Mouse (Mus musculus): ENCODE measurements around the gene Taar8a. TPM values are rescaled to one million over a fixed set of nuclear protein-coding genes. Genes with fewer than 3 reads are reported as not detected.
"Not testable (repeated sequence)": the region's sequence is repeated elsewhere in the genome, so short reads cannot be mapped to it uniquely, and the experiment has no call there.

The Taar8a gene
- not detected in 2 replicates for polyA plus RNA-seq (2012; rRNA removed)

DNA sequence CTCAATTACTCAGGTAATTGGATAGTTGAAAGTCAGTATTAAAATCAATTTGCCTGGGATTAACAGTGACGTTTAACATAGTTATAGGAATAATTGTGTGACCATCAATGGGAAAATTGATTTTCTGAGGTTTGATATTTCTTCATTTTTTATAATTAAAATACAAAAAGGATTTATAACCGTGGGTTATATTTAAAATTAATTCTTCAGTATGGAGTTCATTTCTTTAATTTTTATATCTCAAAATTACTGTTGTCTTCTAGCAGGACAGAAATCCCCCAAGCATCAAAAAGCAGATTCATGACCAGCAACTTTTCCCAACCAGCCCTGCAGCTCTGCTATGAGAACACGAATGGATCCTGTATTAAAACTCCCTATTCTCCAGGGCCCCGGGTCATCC lies at the start of gene Taar8a:
Gene Taar8a (plus strand): TSS at position 301 of the 400 bp plus-strand sequence.
- DNase-seq (ENCODE audit: low read depth) = not testable (repeated sequence)

DNA sequence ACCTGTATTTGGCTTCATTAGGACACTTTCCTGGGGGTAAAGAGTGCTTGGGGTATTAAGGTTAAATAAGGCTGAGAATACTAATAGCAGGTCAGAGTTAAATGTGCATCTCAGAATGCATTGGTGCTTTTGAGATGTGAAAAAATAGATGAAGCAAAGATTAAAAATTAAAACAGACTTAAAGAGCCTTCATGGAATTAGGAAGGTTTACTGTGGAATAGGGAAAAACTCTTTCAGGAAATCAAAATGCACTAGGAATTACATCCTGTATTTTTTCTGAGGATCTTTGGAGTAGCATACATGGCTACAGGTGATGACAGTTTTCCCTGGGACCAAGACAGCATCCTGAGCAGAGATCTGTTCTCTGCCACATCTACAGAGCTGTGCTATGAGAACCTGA lies 49.4 kb upstream of the Taar8a start, which contains the start of gene Taar7d:
Gene Taar7d (plus strand): TSS at position 301 of the 400 bp plus-strand sequence.
- no peak for DNase-seq (ENCODE audit: low read depth)

DNA sequence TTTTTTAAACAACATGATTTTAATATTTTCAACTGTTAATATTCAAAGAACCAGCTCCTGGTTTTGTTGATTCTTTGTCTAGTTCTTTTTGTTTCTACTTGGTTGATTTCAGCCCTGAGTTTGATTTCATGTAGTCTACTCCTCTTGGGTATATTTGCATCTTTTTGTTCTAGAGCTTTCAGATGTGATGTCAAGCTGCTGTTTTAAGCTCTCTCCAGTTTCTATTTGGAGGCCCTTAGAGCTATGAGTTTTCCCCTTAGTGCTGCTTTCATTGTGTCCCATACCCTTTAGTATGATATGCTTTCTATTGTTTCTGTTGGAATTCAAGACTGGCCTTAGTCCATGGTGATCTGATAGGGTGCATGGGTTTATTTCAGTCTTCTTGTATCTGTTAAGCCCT lies 45.0 kb upstream of the Taar8a start:
- DNase-seq (ENCODE audit: low read depth) = no peak

DNA sequence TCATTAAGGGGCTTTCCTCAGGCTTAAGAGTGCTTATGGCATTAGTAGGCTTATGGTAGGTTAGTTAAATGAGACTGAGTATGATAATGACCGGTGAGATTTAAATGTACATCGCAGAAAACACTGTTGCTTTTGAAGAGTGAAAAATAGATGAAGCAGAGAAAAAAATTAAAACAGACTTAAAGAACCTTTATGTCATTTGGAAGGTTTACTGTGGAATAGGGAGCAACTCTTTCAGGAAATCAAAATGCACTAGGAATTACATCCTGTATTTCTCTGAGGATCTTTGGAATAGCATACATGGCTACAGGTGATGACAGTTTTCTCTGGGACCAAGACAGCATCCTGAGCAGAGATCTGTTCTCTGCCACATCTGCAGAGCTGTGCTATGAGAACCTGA lies 39.0 kb upstream of the Taar8a start, which contains the start of gene Taar7e:
Gene Taar7e (plus strand): TSS at position 301 of the 400 bp plus-strand sequence.
- DNase-seq (ENCODE audit: low read depth) = no peak

DNA sequence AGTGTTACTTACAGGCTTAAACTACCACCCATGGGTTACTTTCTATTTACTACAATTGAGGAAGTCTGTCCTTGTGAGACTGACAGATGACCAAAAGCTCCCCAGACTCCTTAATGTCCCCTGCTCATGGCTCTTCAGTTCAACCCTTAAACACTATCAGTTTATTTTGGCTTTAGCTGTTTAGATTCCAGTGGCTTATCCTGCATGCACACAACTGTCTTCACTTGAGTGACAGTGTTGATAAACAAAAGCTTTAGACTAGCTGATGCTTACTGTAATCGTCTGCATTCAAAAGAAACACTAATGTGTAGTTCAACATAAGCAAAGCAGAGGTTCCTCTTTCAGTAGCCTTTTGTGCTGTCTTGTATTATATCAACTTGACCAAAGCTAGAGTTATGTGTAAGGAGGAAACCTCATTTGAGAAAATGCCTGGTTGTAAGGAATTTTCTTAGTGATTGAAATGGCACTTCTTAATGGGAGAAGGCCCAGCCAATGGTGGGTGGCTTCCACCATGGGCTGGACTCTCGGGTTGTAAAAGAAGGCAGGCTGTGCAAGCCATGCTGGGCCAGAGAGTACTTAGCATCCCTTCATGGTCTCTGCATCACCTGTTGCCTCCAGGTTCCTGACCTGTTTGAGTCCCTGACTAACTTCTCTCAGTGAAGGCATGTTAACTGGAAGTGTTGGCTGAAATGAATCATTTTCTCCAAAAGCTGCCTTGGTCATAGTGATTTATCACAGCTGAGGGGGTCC lies 36.0 kb upstream of the Taar8a start:
- no peak for DNase-seq (ENCODE audit: low read depth)

DNA sequence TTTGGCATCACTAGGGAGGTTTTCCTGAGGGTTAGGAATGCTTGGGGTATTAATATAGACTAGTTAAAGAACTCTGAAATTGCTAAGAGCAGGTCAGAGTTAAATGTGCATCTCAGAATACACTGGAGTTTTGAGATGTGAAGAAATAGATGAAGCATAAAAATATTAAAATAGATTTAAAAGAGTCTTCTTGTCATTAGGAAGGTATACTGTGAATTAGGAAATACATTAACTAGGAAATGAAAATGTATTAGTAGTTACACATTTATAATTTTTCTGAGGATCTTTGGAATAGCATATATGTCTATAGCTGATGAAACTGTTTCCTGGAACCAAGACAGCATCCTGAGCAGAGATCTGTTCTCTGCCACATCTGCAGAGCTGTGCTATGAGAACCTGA lies 27.1 kb upstream of the Taar8a start, which contains the start of gene Taar7f:
Gene Taar7f (plus strand): TSS at position 301 of the 400 bp plus-strand sequence.
- DNase-seq (ENCODE audit: low read depth) = no peak

DNA sequence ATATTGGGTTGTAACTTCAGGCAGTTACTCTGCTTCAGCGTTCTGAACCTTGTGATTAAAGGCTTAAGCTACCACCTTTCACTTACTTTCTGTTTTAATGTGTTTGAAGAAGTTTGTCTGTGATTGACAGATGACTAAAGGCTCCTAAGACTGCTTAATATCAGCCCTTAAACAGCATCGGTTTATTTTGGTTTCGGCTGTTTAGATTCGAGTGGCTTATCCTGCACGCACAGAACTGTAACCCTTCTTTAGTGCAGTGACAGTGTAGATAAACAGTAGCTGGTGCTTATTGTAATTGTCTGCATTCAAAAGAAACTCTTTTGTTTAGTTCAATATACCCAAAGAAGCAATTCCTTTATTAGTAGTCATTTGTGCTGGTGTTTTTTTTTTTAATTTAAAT lies 24.3 kb upstream of the Taar8a start:
- DNase-seq (ENCODE audit: low read depth) = no peak

DNA sequence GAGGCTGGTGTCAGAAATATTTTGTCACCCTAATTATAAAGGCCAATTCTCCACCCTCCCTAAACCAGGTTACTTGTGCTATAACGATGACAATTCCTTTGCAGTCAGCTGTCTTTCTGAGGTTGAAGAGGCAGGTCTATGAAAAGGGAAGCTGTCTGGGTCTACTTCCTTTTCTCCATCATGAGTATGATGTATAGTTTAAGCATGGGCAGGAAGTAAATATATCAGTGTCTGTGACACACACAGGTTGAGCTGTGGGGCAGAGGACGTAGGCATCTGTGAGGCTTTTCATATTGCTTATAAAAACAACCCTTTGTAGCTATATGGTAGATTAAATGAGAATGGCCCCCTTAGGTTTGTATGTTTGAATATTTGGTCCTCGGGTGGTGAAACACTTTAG lies 17.3 kb upstream of the Taar8a start:
- no peak for DNase-seq (ENCODE audit: low read depth)

DNA sequence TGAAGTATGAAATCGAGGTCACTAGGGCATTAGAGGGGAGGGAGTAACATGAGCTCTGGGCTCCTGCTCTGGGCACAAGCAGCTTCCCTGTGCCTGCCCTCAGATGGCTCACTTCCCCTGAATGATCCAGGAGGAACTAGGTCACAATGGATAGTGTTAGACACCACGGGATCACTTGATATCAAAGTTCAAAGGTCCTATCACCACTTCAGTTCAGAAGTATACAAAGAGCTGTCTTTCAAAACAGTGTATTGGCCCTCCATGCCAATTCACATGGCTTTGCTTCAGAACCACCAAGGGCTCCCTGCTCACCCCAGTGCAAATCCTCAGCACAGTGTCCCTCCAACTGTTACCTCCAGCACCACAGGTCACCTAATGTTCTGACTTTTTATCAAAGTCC lies 1.5 kb upstream of the Taar8a start:
- not testable (repeated sequence) for DNase-seq (ENCODE audit: low read depth)

DNA sequence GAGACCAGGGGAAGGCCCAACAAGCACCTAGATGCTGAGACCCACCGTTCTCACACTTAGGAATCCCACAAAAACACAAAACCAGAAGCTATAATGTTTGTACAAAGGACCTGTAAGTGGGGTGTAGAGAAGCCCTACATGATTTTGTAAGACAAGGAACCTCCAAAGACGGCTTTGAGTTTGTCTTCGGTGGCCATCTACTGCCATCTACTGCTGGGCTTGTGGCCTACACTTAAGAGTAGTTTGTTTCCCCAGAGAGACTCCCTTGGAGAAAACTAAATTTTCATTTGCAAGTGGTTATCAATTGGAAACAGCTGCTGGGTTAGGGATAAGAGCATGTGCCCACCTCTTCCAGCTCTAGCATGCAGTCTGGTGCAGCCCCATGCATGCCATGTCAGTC lies 3.9 kb downstream of the Taar8a start:
- DNase-seq (ENCODE audit: low read depth) = no peak

DNA sequence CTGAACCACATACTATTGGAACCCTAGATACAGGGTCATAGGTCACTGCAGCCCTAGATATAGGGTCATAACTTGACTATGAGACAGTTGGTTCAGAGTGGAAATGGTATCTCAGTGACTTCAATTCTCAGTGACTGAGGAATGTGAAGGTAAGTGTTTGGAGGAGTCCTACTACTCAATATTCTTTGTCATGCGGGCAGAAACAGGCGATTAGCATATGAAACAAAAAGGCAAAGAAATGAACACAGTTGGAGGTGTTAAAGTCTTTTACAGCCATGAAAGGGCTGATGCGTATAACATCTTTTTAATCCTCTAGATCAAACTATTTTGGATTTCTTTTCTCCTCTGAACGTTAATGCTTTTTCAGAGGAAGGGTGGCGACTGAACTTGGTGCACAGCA lies 9.6 kb downstream of the Taar8a start:
- no peak for DNase-seq (ENCODE audit: low read depth)

DNA sequence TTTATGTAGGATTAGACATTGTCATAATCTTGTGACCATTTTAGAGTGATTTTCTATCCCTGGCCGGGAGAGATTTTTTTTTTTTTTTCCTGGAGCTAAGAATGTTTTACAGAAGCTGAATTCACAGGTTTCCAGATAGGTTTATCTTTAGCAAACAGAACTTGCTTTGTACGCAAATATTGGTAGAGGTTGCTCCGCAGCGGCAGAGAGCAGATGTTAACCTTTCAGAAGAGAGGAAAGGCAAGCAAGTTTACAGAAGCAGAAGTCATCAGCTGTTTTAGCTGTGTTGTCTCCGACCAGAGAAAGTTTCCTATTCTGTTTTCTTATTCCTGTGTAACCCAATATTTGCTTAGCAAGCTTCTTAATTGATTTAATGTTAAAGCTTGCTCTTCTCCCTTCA lies 10.3 kb downstream of the Taar8a start:
- DNase-seq (ENCODE audit: low read depth) = no peak

DNA sequence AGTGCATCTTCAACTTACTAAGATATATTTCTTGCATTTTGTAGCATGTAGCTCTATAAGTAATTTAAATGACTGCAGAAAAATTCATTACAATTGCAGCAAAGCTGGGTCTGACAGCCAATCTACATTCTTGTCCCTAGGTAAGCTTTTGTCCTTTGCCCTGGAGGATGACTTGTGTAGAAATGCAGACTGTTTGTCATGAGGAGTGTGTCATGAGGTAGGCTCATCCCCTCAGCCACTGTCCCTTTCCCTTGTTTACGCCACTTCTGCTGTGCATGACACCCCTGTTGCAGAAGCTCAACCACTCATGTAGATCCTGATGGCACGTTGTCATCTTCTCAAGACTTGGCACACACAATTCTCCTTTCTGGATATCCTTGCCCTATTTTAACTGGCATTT lies 10.9 kb downstream of the Taar8a start:
- no peak for DNase-seq (ENCODE audit: low read depth)

DNA sequence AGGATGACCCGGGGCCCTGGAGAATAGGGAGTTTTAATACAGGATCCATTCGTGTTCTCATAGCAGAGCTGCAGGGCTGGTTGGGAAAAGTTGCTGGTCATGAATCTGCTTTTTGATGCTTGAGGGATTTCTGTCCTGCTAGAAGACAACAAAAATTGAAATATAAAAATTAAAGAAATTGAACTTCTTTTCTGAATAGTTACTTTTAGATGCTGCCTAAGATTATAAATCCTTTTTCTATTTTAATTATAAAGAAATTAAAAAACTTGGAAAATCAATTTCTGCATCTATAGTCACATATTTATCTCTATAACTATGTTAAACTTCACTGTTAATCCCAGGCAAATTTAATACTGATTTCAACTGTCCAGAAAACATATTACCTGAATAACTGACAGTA lies 15.9 kb downstream of the Taar8a start, which contains the start of gene Taar8b:
Gene Taar8b (minus strand): TSS at position 101 of the 400 bp plus-strand sequence.
- DNase-seq (ENCODE audit: low read depth) = no peak

DNA sequence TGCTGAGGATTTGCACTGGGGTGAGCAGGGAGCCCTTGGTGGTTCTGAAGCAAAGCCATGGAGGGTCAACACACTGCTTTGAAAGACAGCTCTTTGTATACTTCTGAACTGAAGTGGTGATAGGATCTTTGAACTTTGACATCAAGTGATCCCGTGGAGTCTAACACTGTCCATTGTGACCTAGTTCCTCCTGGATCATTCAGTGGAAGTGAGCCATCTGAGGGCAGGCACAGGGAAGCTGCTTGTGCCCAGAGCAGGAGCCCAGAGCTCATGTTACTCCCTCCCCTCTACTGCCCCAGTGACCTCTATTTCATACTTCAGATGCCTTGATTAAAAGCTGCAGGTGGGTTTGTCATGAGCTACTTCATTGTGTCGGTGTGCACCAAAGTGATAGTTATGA lies 20.7 kb downstream of the Taar8a start:
- not testable (repeated sequence) for DNase-seq (ENCODE audit: low read depth)

DNA sequence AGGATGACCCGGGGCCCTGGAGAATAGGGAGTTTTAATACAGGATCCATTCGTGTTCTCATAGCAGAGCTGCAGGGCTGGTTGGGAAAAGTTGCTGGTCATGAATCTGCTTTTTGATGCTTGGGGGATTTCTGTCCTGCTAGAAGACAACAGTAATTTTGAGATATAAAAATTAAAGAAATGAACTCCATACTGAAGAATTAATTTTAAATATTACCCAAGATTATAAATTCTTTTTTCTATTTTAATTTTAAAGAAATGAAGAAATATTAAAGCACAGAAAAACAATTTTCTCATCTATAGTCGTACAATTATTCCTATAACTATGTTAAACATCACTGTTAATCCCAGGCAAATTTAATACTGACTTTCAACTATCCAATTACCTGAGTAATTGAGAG lies 25.5 kb downstream of the Taar8a start, which contains the start of gene Taar8c:
Gene Taar8c (minus strand): TSS at position 101 of the 400 bp plus-strand sequence.
- DNase-seq (ENCODE audit: low read depth) = not testable (repeated sequence)

DNA sequence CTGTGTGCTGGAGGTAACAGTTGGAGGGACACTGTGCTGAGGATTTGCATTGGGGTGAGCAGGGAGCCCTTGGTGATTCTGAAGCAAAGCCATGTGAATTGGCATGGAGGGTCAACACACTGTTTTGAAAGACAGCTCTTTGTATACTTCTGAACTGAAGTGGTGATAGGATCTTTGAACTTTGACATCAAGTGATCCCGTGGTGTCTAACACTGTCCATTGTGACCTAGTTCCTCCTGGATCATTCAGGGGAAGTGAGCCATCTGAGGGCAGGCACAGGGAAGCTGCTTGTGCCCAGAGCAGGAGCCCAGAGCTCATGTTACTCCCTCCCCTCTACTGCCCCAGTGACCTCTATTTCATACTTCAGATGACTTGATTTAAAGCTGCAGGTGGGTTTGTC lies 27.0 kb downstream of the Taar8a start:
- not testable (repeated sequence) for DNase-seq (ENCODE audit: low read depth)

DNA sequence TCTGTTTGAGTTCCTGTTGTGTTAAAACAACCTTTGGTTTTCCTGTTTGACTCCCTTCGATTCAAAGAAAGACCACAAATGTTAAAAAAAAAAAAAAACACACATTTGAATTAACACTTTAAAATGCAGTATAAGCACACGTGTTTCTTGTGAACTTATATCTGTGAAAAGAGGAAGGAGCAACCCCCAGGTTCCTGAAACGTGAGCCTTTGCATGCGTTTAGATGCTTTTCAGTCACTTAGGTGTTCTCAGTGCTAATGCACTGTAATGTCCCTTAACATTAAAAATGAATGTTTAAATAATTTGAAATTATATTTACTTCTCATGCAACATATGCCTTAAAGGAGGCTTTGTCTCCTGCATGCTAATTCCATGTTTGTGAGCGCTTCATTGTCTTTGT lies 31.4 kb downstream of the Taar8a start:
- no peak for DNase-seq (ENCODE audit: low read depth)

DNA sequence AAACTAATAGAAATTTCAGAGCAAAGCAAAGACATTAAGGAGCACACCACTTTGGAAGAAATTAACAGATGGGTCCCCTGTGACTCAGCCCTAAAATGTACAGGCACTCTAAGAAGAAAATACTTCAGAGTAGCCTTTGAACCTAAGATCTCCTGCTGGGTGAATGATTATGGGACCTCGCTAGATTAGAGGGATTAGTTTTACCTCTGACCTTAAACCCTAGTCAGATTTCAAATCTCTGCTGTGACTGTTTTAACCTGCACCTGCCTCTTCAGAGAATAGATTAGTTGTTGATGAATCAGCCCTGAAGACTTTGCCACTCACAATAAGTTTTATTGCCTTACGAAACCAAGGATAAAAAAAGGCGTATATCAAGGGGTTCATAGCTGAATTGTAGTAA lies 31.9 kb downstream of the Taar8a start:
- DNase-seq (ENCODE audit: low read depth) = no peak

DNA sequence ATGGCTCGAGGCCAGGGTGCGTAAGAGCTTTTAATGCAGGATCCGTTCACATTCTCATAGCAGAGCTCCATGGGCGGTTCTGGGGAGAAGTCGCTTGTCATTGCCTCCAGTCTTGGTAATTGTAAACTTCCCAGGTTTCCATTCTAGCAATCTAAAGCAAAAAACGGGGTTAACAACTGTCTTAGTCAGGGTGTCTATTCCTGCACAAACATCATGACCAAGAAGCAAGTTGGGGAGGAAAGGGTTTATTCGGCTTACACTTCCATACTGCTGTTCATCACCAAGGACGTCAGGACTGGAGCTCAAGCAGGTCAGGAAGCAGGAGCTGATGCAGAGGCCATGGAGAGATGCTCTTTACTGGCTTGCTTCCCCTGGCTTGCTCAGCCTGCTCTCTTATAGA lies 33.1 kb downstream of the Taar8a start, which contains the start of gene Taar9:
Gene Taar9 (minus strand): TSS at position 101 of the 400 bp plus-strand sequence.
- DNase-seq (ENCODE audit: low read depth) = not testable (repeated sequence)

DNA sequence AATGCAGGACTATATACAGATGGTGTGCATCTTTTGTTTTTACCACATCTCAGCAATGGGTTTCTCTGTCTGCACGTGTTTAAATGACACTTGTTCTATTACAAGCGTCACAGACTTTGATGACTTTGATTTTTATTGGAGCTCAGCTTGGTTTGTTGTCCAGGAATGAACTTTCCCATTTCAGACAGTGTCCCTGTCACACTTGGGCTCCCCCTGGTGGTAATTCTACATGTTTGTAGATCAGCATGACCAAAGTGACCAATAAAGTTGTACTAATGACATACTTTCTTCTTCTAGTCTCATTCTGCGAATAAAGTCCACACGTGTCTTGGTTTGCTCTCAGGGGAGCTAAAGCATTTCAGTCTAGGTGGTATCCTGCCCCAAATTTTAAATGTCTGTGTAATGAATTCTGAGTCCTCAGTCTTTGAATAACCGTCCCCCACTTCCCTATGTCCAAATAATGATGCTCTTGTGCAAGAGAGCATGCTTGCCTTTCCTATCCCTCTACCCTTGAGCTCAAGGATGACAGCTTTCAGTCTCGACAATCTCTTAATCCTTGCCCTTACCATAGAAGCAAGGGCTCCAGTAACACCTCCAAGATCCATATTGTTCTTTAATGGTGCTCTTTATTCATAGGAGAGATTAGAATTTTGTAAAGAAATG lies 34.9 kb downstream of the Taar8a start:
- no peak for DNase-seq (ENCODE audit: low read depth)

Data from gonadal fat pad, adult 2 months (tissue).